Mouse (Mus musculus) liver, embryonic 13.5 days (tissue): ENCODE measurements at regions not wholly inside any gene's neighbourhood (a gene's known extent, or its start where the extent isn't known, plus 50 kb on each side); places are given as distances from the start of the nearest gene placed in this dataset.

ENCODE experiments used
- ATAC-seq: fragments of 200-750 bp; cut with Nextera tagmentation; 2 replicates; pipeline ENCODE4 v1.8.0; 2017; ENCODE audit warnings: low read depth, mild to moderate bottlenecking, moderate number of reproducible peaks, moderate library complexity
- DNase-seq: peaks from one replicate; pipeline ENCODE4 v3.0.0; 2022
- H3K27ac ChIP-seq: fragments of 300-500 bp; sonication (generic); 2 replicates; pipeline ENCODE4 v1.5.1; 2015; ENCODE audit warnings: moderate library complexity, mild to moderate bottlenecking, inconsistent platforms
- H3K27me3 ChIP-seq: fragments of 300-500 bp; sonication (generic); 2 replicates; pipeline ENCODE4 v1.6.1; 2015; ENCODE audit warnings: mild to moderate bottlenecking, inconsistent platforms
- H3K36me3 ChIP-seq: fragments of 300-500 bp; sonication (generic); 2 replicates; pipeline ENCODE4 v1.6.1; 2015; ENCODE audit warnings: mild to moderate bottlenecking, inconsistent platforms
- H3K4me1 ChIP-seq: fragments of 300-500 bp; sonication (generic); replicated peaks from 2 replicates; pipeline ENCODE4 v1.6.1; 2015; ENCODE audit warnings: inconsistent platforms
- H3K4me2 ChIP-seq: fragments of 300-500 bp; sonication (generic); 2 replicates; pipeline ENCODE4 v1.6.1; 2015; ENCODE audit warnings: inconsistent platforms, mild to moderate bottlenecking, moderate library complexity
- H3K4me3 ChIP-seq: fragments of 300-500 bp; sonication (generic); replicated peaks from 2 replicates; pipeline ENCODE4 v1.5.1; 2015; ENCODE audit warnings: mild to moderate bottlenecking, inconsistent platforms
- H3K9ac ChIP-seq: fragments of 300-500 bp; sonication (generic); 2 replicates; pipeline ENCODE4 v1.6.1; 2015; ENCODE audit warnings: mild to moderate bottlenecking, inconsistent platforms
- H3K9me3 ChIP-seq: fragments of 300-500 bp; sonication (generic); replicated peaks from 2 replicates; pipeline ENCODE4 v1.6.1; 2016; ENCODE audit warnings: inconsistent platforms
- WGBS: fragments of 180-500 bp; shearing (Covaris S2); methylation state at CpG from one replicate; pipeline ENCODE4 v1.1.7; 2015; ENCODE audit not compliant: insufficient replicate concordance; 5-methylcytosine and 5-hydroxymethylcytosine counted together

DNA sequence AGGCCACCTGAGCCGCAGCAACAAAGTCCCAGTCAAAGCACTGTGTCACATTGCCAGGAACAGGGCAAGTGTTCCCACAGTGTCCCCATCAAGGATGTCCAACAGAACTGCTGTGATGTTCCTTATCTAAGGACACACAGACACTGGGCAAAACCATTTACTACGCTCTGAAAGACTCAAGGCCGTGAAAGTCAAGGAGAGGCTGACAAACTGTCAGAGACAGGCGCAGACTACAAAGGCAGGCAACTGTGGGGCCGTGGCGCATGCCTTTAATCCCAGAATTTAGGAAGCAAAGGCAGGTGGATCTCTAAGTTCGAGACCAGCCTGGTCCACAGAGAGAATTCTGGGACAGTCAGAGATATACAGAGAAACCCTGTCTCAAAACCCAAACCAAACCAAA is 96.8 kb upstream of the Slc22a12 start:
- no peak overlapping the region for H3K27ac ChIP-seq
- no peak overlapping the region for H3K9ac ChIP-seq
- H3K36me3 ChIP-seq = no peaks in the 10 kb centered on the region
- H3K9me3 ChIP-seq = no peaks in the 10 kb centered on the region
- 48% methylated on average over 7 of the region's 7 CpGs for WGBS
- no peaks in the 10 kb centered on the region for H3K4me1 ChIP-seq
- H3K4me3 ChIP-seq = no peak overlapping the region
- DNase-seq = no peak
- peaks cover 15% of the 10 kb centered on the region for H3K27me3 ChIP-seq
- no peak for ATAC-seq
- H3K4me2 ChIP-seq = no peak overlapping the region

DNA sequence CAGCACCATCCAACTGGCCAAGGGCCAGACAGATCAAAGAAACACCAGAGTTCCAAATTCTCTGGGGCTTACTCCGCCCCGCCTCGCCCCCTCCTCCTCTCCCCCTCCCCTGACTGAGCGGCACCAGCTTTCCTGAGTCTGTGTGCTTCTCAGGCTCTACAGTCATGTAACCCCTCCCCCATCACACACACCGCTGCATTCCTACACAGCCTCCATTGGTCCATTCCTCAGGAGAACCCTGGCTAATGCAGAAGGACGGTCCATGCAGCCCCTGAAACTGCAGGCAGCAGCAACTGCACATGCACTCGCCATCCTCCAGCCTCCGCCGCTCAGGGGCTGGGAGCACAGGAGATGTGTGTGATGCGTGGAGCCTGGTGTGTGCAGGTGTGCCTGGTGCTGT is 90.6 kb upstream of the Slc22a12 start:
- H3K4me3 ChIP-seq = no peak overlapping the region
- no peak for DNase-seq
- no peak overlapping the region for H3K9ac ChIP-seq
- H3K4me2 ChIP-seq = no peak overlapping the region
- 50% methylated on average over 10 of the region's 10 CpGs for WGBS
- no peaks in the 10 kb centered on the region for H3K4me1 ChIP-seq
- H3K36me3 ChIP-seq = no peaks in the 10 kb centered on the region
- no peak overlapping the region for H3K27ac ChIP-seq
- no peaks in the 10 kb centered on the region for H3K27me3 ChIP-seq
- H3K9me3 ChIP-seq = no peaks in the 10 kb centered on the region
- ATAC-seq = no peak

- no peak overlapping the region for H3K4me3 ChIP-seq
Observed at GRCm38 (mm10) chr19:6631817-6632216, 89.0 kb upstream of the Slc22a12 start.

GRCm38 (mm10) chr19:6630613-6630940 is 87.7 kb upstream of the Slc22a12 start:
- H3K9ac ChIP-seq = no peak overlapping the region
- H3K36me3 ChIP-seq = no peaks in the 10 kb centered on the region
- H3K4me2 ChIP-seq = no peak overlapping the region
- no peak overlapping the region for H3K4me3 ChIP-seq
- WGBS = 63% methylated on average over 4 of the region's 4 CpGs
- H3K27ac ChIP-seq = no peak overlapping the region
- H3K4me1 ChIP-seq = no peaks in the 10 kb centered on the region
- DNase-seq (no peak), ATAC-seq (no peak)
- H3K27me3 ChIP-seq = no peaks in the 10 kb centered on the region
- no peaks in the 10 kb centered on the region for H3K9me3 ChIP-seq

More at GRCm38 (mm10) chr19:6631817-6632216, 89.0 kb upstream of the Slc22a12 start:
- Histone ChIP-seq H3K36me3 (no peaks in the 10 kb centered on the region), H3K27me3 (no peaks in the 10 kb centered on the region), H3K9me3 (no peaks in the 10 kb centered on the region), H3K27ac (no peak overlapping the region), H3K9ac (no peak overlapping the region), H3K4me2 (no peak overlapping the region), H3K4me1 (no peaks in the 10 kb centered on the region)
- no peak for ATAC-seq
- 54% methylated on average over 5 of the region's 5 CpGs for WGBS
- no peak for DNase-seq

GRCm38 (mm10) chr19:6629911-6630612 is 87.2 kb upstream of the Slc22a12 start:
- DNase-seq (no peak), ATAC-seq (no peak)
- 70% methylated on average over 9 of the region's 9 CpGs for WGBS
- no peak overlapping the region for H3K4me3 ChIP-seq
- H3K4me2 ChIP-seq = no peak overlapping the region
- H3K4me1 ChIP-seq = no peaks in the 10 kb centered on the region
- H3K36me3 ChIP-seq = no peaks in the 10 kb centered on the region
- H3K9ac ChIP-seq = no peak overlapping the region
- no peaks in the 10 kb centered on the region for H3K27me3 ChIP-seq
- no peaks in the 10 kb centered on the region for H3K9me3 ChIP-seq
- no peak overlapping the region for H3K27ac ChIP-seq

GRCm38 (mm10) chr19:6625574-6625973 is 82.7 kb upstream of the Slc22a12 start:
- Histone ChIP-seq H3K27me3 (no peaks in the 10 kb centered on the region), H3K9me3 (no peaks in the 10 kb centered on the region), H3K9ac (no peak overlapping the region), H3K4me1 (no peaks in the 10 kb centered on the region), H3K27ac (no peak overlapping the region), H3K4me3 (no peak overlapping the region), H3K36me3 (no peaks in the 10 kb centered on the region), H3K4me2 (no peak overlapping the region)
- DNase-seq = no peak
- no peak for ATAC-seq
- 40% methylated on average over 3 of the region's 3 CpGs for WGBS

DNA sequence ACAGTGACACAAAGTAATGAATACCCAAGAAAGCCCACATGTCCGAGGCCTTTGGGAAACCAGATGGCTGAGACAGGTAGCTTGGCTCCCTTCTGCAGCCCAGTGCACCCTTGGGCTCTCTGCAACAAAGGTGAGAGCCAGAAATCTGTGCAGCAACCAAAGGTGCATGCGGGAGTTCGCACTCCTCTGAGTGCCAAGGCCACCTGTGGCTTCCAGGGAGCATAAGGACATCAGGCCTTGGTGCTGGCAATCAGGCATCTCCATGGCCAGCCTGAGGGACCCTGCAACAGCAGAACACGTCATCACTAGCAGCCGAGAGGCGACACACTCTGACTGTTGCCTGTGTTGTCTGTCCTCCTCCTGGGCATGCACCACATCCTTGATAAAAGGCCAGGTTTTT is 78.2 kb upstream of the Slc22a12 start:
- DNase-seq (no peak), ATAC-seq (no peak)
- no peaks in the 10 kb centered on the region for H3K27me3 ChIP-seq
- no peaks in the 10 kb centered on the region for H3K4me1 ChIP-seq
- no peak overlapping the region for H3K27ac ChIP-seq
- H3K36me3 ChIP-seq = no peaks in the 10 kb centered on the region
- WGBS = 67% methylated on average over 6 of the region's 6 CpGs
- no peak overlapping the region for H3K9ac ChIP-seq
- H3K4me3 ChIP-seq = no peak overlapping the region
- no peaks in the 10 kb centered on the region for H3K9me3 ChIP-seq
- no peak overlapping the region for H3K4me2 ChIP-seq

GRCm38 (mm10) chr19:6619546-6619945 is 76.7 kb upstream of the Slc22a12 start:
- no peaks in the 10 kb centered on the region for H3K27me3 ChIP-seq
- DNase-seq = no peak
- no peak for ATAC-seq
- 67% methylated on average over 6 of the region's 6 CpGs for WGBS
- H3K9ac ChIP-seq = no peak overlapping the region
- no peak overlapping the region for H3K27ac ChIP-seq
- H3K9me3 ChIP-seq = no peaks in the 10 kb centered on the region
- no peak overlapping the region for H3K4me3 ChIP-seq
- H3K36me3 ChIP-seq = no peaks in the 10 kb centered on the region
- H3K4me2 ChIP-seq = no peak overlapping the region
- no peaks in the 10 kb centered on the region for H3K4me1 ChIP-seq

DNA sequence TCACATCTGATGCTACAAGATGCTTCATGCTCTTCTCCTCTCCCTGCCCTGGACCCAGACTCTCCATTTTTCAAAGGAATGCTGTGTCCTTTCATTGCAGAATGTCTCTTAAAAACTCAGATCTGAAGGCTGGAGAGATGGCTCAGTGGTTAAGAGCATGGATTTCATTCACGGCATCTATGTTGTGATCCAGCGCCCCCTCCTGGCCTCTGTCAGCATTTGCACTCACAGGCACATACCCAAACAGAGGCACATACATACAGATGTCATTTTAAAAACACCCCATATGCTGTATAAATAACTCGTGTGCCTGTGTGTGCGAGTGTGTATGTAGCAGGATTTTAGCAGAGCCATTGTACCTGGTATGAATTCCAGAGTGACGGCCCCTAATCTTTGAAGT is 73.8 kb upstream of the Slc22a12 start:
- DNase-seq = no peak
- H3K27ac ChIP-seq = no peak overlapping the region
- H3K9me3 ChIP-seq = no peaks in the 10 kb centered on the region
- no peaks in the 10 kb centered on the region for H3K4me1 ChIP-seq
- no peak overlapping the region for H3K4me2 ChIP-seq
- WGBS = 57% methylated on average over 5 of the region's 5 CpGs
- H3K36me3 ChIP-seq = no peaks in the 10 kb centered on the region
- H3K27me3 ChIP-seq = no peaks in the 10 kb centered on the region
- no peak overlapping the region for H3K9ac ChIP-seq
- ATAC-seq = no peak
- H3K4me3 ChIP-seq = no peak overlapping the region

- no peak overlapping the region for H3K27ac ChIP-seq
- WGBS = 64% methylated on average over 7 of the region's 7 CpGs
- ATAC-seq = no peak
Observed at GRCm38 (mm10) chr19:6612441-6612840, 69.6 kb upstream of the Slc22a12 start.

DNA sequence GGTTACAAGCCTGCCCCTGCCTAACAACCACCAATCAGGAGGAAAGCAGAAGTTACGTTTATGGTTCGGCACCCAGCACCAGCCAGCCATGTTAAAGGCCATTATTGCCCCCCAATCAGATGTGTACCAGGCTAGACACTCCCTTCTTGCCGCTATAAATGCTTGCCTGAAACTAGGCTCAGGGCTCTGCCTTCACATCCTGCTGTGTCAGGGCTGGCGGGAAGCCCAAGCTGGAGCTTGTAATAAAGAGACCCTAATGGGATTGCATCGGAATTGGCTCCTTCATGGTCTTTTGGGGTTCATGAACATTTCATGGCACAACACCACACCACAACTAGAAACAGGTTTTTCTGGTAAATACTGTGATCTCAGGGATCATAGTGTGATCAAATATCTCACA is 69.1 kb upstream of the Slc22a12 start:
- Histone ChIP-seq H3K36me3 (no peaks in the 10 kb centered on the region), H3K4me1 (no peaks in the 10 kb centered on the region), H3K9ac (no peak overlapping the region), H3K27ac (no peak overlapping the region), H3K9me3 (no peaks in the 10 kb centered on the region), H3K4me3 (no peak overlapping the region), H3K4me2 (no peak overlapping the region), H3K27me3 (no peaks in the 10 kb centered on the region; the same call in 1 of the 2 replicates)
- DNase-seq = no peak
- no peak for ATAC-seq
- 64% methylated on average over 5 of the region's 5 CpGs for WGBS

More at GRCm38 (mm10) chr19:6612441-6612840, 69.6 kb upstream of the Slc22a12 start:
- Histone ChIP-seq H3K4me1 (no peaks in the 10 kb centered on the region), H3K27me3 (no peaks in the 10 kb centered on the region; the same call in 1 of the 2 replicates), H3K9ac (no peak overlapping the region), H3K4me3 (no peak overlapping the region), H3K4me2 (no peak overlapping the region), H3K36me3 (no peaks in the 10 kb centered on the region), H3K9me3 (no peaks in the 10 kb centered on the region)
- DNase-seq = no peak

DNA sequence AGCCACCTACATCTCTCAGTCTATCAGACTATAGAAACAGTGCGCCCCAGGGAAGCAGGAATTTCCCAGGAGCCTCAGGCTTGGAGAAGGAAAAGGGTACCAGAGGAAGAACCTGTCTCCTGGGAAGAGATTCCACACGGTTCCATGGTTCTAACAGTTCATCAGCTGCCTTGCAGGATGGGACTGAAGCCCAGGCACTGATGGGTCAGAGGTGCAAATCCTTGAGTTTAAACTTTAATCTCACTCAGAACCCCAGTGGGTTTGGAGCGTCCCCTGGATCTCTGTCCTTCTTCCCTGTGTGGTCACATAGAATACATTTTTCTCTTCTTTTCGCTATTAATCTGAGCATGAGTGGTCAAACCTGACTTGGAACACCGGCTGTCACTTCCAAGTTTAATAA is 67.9 kb upstream of the Slc22a12 start:
- H3K36me3 ChIP-seq = no peaks in the 10 kb centered on the region
- H3K9me3 ChIP-seq = no peaks in the 10 kb centered on the region
- no peaks in the 10 kb centered on the region for H3K4me1 ChIP-seq
- no peak overlapping the region for H3K4me2 ChIP-seq
- 45% methylated on average over 5 of the region's 5 CpGs for WGBS
- ATAC-seq (no peak), DNase-seq (no peak)
- no peaks in the 10 kb centered on the region; the same call in 1 of the 2 replicates for H3K27me3 ChIP-seq
- no peak overlapping the region for H3K9ac ChIP-seq
- H3K4me3 ChIP-seq = no peak overlapping the region
- H3K27ac ChIP-seq = no peak overlapping the region
